In the genomic region with DNA sequence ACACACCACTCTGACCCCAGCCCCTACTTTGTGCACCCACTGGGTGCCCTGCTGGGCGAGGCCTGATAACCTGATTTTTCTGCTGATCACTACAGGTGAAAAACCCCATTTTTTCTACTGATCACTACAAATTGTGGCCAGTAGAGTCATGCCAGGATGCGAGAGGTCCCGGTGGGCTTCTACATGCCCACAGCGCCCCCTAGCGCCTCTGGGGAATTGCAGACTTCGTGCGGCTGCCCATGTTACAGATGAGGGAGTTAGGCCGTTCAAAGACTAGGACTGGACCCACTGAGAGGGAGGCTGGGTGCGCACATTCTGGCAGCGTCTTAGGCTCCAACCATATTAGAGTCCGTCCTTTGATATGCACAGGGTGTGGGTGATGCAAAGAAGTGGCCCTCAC, we compare ENCODE assay signal across 8 mouse cellular contexts. TPM values are rescaled to one million over a fixed set of nuclear protein-coding genes. Genes with fewer than 3 reads are reported as not detected.
DNase-seq lines count a peak whose midpoint lies in the region; ATAC-seq and TF ChIP-seq lines count a peak whose summit lies in the region.

No protein-coding gene starts in this region.

- peak; percentile 74 for TF ChIP-seq CTCF in lung, postnatal 0 days (IDR thresholded peaks at IDR 0.05)

- peaks cover 29% of the 10 kb centered on the region for H3K4me1 ChIP-seq in hindbrain, embryonic 13.5 days (replicated peaks)
- peaks cover 5% of the 10 kb centered on the region; the same call in 1 of the 2 replicates for H3K4me1 ChIP-seq in lung, postnatal 0 days (ENCODE audit: insufficient read depth, low read depth, low read length)

- peaks cover 11% of the 10 kb centered on the region; the same call in 1 of the 2 replicates for H3K27me3 ChIP-seq in hindbrain, embryonic 13.5 days
- H3K27me3 ChIP-seq in lung, postnatal 0 days (replicated peaks; ENCODE audit: insufficient read depth, low read length) = no peaks in the 10 kb centered on the region

- WGBS in hindbrain, embryonic 13.5 days = 25% methylated on average over 11 of the region's 11 CpGs
- WGBS in lung, postnatal 0 days = 28% methylated on average over 11 of the region's 11 CpGs

- ATAC-seq in hindbrain, embryonic 13.5 days (ENCODE audit: low FRiP score) = no peak
- no peak for ATAC-seq in lung, postnatal 0 days
- no peak for ATAC-seq in monocyte, adult 5-6 weeks (replicated peaks; ENCODE audit: insufficient number of reproducible peaks, low FRiP score, low TSS enrichment, poor library complexity, severe bottlenecking)

- H3K4me3 ChIP-seq in hindbrain, embryonic 13.5 days = no peak overlapping the region
- H3K4me3 ChIP-seq in lung, postnatal 0 days (ENCODE audit: low read depth, low read length) = no peak overlapping the region

- DNase-seq in layer of hippocampus, postnatal 25 days (ENCODE audit: extremely low spot score in 1 of 2, low spot score in 1 of 2) = peak; percentile 24 to 59
- DNase-seq in layer of hippocampus, adult 8-10 months (ENCODE audit: low spot score in 2 of 2) = no peak
- peak; percentile 26 for DNase-seq in T-cell, adult 2 months (ENCODE audit: low spot score)
- DNase-seq in embryo, embryonic 11 days = peak; percentile 82
- DNase-seq in lung, postnatal 0 days (ENCODE audit: low spot score) = peak; percentile 73
- DNase-seq in spleen, postnatal 14 days (ENCODE audit: low spot score in 2 of 2) = peak; percentile 23 to 57

- no peak for TF ChIP-seq EP300 in lung, postnatal 0 days (IDR thresholded peaks at IDR 0.05)

- H3K4me2 ChIP-seq in hindbrain, embryonic 13.5 days = peak overlapping the region; percentile 40
- H3K4me2 ChIP-seq in lung, postnatal 0 days (replicated peaks; ENCODE audit: low read depth, low read length) = peak overlapping the region; percentile 39

- no peak overlapping the region for H3K27ac ChIP-seq in hindbrain, embryonic 13.5 days
- no peak overlapping the region for H3K27ac ChIP-seq in lung, postnatal 0 days (ENCODE audit: low read length)

- no peaks in the 10 kb centered on the region for H3K9me3 ChIP-seq in hindbrain, embryonic 13.5 days
- H3K9me3 ChIP-seq in lung, postnatal 0 days (ENCODE audit: low read length) = no peaks in the 10 kb centered on the region

- no peaks in the 10 kb centered on the region for H3K36me3 ChIP-seq in hindbrain, embryonic 13.5 days
- no peaks in the 10 kb centered on the region for H3K36me3 ChIP-seq in lung, postnatal 0 days (ENCODE audit: insufficient read depth, low read length)

- H3K9ac ChIP-seq in hindbrain, embryonic 13.5 days = 0 out of 2 replicates have a peak overlapping the region, but pooled peaks have one; percentile 60
- H3K9ac ChIP-seq in lung, postnatal 0 days (replicated peaks; ENCODE audit: low read depth) = no peak overlapping the region

RNA-seq across cellular contexts. Expression of gene Myl10, which starts 21.9 kb away (rescaled TPM):
- total RNA-seq in layer of hippocampus, postnatal 25 days (2021) = not detected
- not detected for total RNA-seq in layer of hippocampus, adult 8-10 months (2022)
- polyA plus RNA-seq in hindbrain, embryonic 13.5 days (2015; fragmentation: Nextera tagmentation; extraction: Ambion mirVana) = not detected in 2 replicates
- polyA plus RNA-seq in lung, postnatal 0 days (2015; fragmentation: Nextera tagmentation; extraction: Ambion mirVana) = not detected in 2 replicates
- total RNA-seq in monocyte, adult 5-6 weeks (2017) = not detected in 3 replicates

Comparison
In these comparisons a context has a peak if more than half of its experiments do, and no peak if none do; other contexts are left out.
1. DNase-seq: peak in layer of hippocampus, postnatal 25 days (2 of 2), T-cell, adult 2 months (single experiment), embryo, embryonic 11 days (single experiment), lung, postnatal 0 days (single experiment) and spleen, postnatal 14 days (2 of 2); none in layer of hippocampus, adult 8-10 months (0 of 2).